Mouse (Mus musculus) kidney, adult 2 months (tissue): Measurements from ENCODE around the gene Slc25a36.

Experiments used
- CTCF ChIP-seq: fragments of 200-500 bp; conservative IDR thresholded peaks from 2 replicates; pipeline ENCODE4 v1.5.1; 2011; ENCODE audit warnings: low read depth, mild to moderate bottlenecking, control low read depth, low read length, moderate library complexity, mixed read lengths; ENCODE audit not compliant: insufficient read depth, insufficient read length
- POLR2A ChIP-seq: fragments of 200-500 bp; IDR thresholded peaks from one replicate; pipeline ENCODE4 v1.6.1; 2011; ENCODE audit warnings: low read depth, low read length, control low read depth

GRCm38 (mm10) chr9:97026006-97026405 is 85.0 kb downstream of the Slc25a36 start:
- no peak for TF ChIP-seq POLR2A
- no peak for TF ChIP-seq CTCF
